Mouse (Mus musculus) testis, adult 2 months (tissue): ENCODE measurements around the gene Gm38393.

Experiments used
- CTCF ChIP-seq: fragments of 200-500 bp; IDR thresholded peaks from 2 replicates; pipeline ENCODE4 v1.5.1; 2012; ENCODE audit warnings: low read depth, mild to moderate bottlenecking, inconsistent platforms, low read length, moderate library complexity; ENCODE audit not compliant: control insufficient read depth, insufficient read depth, insufficient replicate concordance
- POLR2A ChIP-seq: fragments of 200-500 bp; IDR thresholded peaks from 2 replicates; pipeline ENCODE4 v1.6.1; 2012; ENCODE audit warnings: low read depth, mild to moderate bottlenecking, inconsistent platforms, low read length, moderate library complexity; ENCODE audit not compliant: control insufficient read depth

- no peak for TF ChIP-seq POLR2A
- TF ChIP-seq CTCF: no peak
Measured at GRCm38 (mm10) chr7:60007727-60008360, 3.0 kb upstream of the Gm38393 start.
